Mouse (Mus musculus) bone marrow macrophage, adult 2 months (primary cell): ENCODE measurements at regions not wholly inside any gene's neighbourhood (a gene's known extent, or its start where the extent isn't known, plus 50 kb on each side); places are given as distances from the start of the nearest gene placed in this dataset.

ENCODE experiments used
- CTCF ChIP-seq: IDR thresholded peaks from 2 replicates; pipeline ENCODE4 v1.5.1; 2012; ENCODE audit warnings: low read depth, mild to moderate bottlenecking, low read length, moderate library complexity
- POLR2A ChIP-seq: IDR thresholded peaks from 2 replicates; pipeline ENCODE4 v1.6.1; 2012; ENCODE audit warnings: mild to moderate bottlenecking, low read depth, low read length, borderline replicate concordance

DNA sequence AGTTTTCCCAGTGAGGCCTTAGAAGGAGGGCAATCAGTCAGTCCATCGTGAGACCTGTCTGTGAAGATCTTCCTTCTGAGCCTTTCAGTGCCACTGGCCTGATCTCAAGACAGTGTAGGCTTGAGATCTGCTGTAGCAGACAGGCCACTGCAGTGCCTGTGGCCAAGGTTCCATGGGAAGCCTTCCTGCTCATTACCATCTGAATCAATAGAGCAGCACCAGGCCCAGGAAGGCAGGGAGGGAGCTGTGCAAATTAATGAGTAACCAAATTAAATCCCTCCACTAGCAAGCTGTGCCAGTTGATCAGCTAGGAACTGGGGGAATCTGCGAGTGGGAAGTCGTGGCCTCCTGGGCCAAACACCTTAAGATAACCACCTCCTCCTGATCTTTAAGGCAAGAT lies 114.6 kb upstream of the Pja1 start:
- TF ChIP-seq CTCF (no peak), POLR2A (no peak)
